Mouse (Mus musculus): Measurements from ENCODE around the gene Mccc2. TPM values are rescaled to one million over a fixed set of nuclear protein-coding genes. Genes with fewer than 3 reads are reported as not detected.
"Not testable (repeated sequence)": the region's sequence is repeated elsewhere in the genome, so short reads cannot be mapped to it uniquely, and the experiment has no call there.

Mccc2 gene
- polyA plus RNA-seq (2012; rRNA removed), result 17.7 and 19.0 TPM in 2 replicates

- TF ChIP-seq POLR2A (IDR thresholded peaks at IDR 0.05; ENCODE audit: borderline replicate concordance, extremely low read depth, low read depth, low read length) (peak; percentile 66; the same call in 1 of the 2 replicates), CTCF (IDR thresholded peaks at IDR 0.05; ENCODE audit: insufficient read depth, low read length) (no peak)
- H3K4me3 ChIP-seq (replicated peaks; ENCODE audit: extremely low read depth, low read depth, low read length), result peak within 1 kb of the TSS; percentile 87
- 3% methylated on average over 47 of the region's 47 CpGs for WGBS
- no peaks in the 10 kb centered on the region; the same call in none of the 2 replicates for H3K4me1 ChIP-seq (ENCODE audit: control insufficient read depth, insufficient read depth, low read length)
- peak; percentile 69 for DNase-seq
Measured at GRCm38 (mm10) chr13:100014906-100015895, at the start of gene Mccc2. Mccc2 (minus strand) TSS chr13:100015639.

GRCm38 (mm10) chr13:100063936-100064335, 48.5 kb upstream of the Mccc2 start:
- DNase-seq, result no peak
- no peak for TF ChIP-seq POLR2A (IDR thresholded peaks at IDR 0.05; ENCODE audit: borderline replicate concordance, extremely low read depth, low read depth, low read length)
- no peak for TF ChIP-seq CTCF (IDR thresholded peaks at IDR 0.05; ENCODE audit: insufficient read depth, low read length)
- 64% methylated on average over 3 of the region's 3 CpGs for WGBS
- Histone ChIP-seq H3K4me1 (ENCODE audit: control insufficient read depth, insufficient read depth, low read length) (no peaks in the 10 kb centered on the region), H3K4me3 (replicated peaks; ENCODE audit: extremely low read depth, low read depth, low read length) (no peak overlapping the region)

GRCm38 (mm10) chr13:100057738-100058137, 42.3 kb upstream of the Mccc2 start:
- WGBS, result 95% methylated on average over 8 of the region's 8 CpGs
- not testable (repeated sequence) for DNase-seq; H3K4me3 ChIP-seq (replicated peaks; ENCODE audit: extremely low read depth, low read depth, low read length); H3K4me1 ChIP-seq (ENCODE audit: control insufficient read depth, insufficient read depth, low read length)

GRCm38 (mm10) chr13:100026013-100026412, 10.6 kb upstream of the Mccc2 start:
- 90% methylated on average over 6 of the region's 6 CpGs for WGBS
- H3K4me3 ChIP-seq (replicated peaks; ENCODE audit: extremely low read depth, low read depth, low read length), result no peak overlapping the region
- no peak for TF ChIP-seq CTCF (IDR thresholded peaks at IDR 0.05; ENCODE audit: insufficient read depth, low read length)
- no peak for TF ChIP-seq POLR2A (IDR thresholded peaks at IDR 0.05; ENCODE audit: borderline replicate concordance, extremely low read depth, low read depth, low read length)
- DNase-seq, result no peak
- no peaks in the 10 kb centered on the region for H3K4me1 ChIP-seq (ENCODE audit: control insufficient read depth, insufficient read depth, low read length)

GRCm38 (mm10) chr13:100016891-100017290, 1.5 kb upstream of the Mccc2 start:
- 84% methylated on average over 9 of the region's 9 CpGs for WGBS
- no peak overlapping the region for H3K4me3 ChIP-seq (replicated peaks; ENCODE audit: extremely low read depth, low read depth, low read length)
- TF ChIP-seq POLR2A (IDR thresholded peaks at IDR 0.05; ENCODE audit: borderline replicate concordance, extremely low read depth, low read depth, low read length) (no peak), CTCF (IDR thresholded peaks at IDR 0.05; ENCODE audit: insufficient read depth, low read length) (no peak)
- DNase-seq, result no peak
- H3K4me1 ChIP-seq (ENCODE audit: control insufficient read depth, insufficient read depth, low read length), result no peaks in the 10 kb centered on the region; the same call in none of the 2 replicates

GRCm38 (mm10) chr13:100015937-100016336, 498 bp upstream of the Mccc2 start:
- no peak for DNase-seq
- 6% methylated on average over 8 of the region's 8 CpGs for WGBS
- no peaks in the 10 kb centered on the region; the same call in none of the 2 replicates for H3K4me1 ChIP-seq (ENCODE audit: control insufficient read depth, insufficient read depth, low read length)
- TF ChIP-seq CTCF (IDR thresholded peaks at IDR 0.05; ENCODE audit: insufficient read depth, low read length) (no peak), POLR2A (IDR thresholded peaks at IDR 0.05; ENCODE audit: borderline replicate concordance, extremely low read depth, low read depth, low read length) (no peak)
- peak overlapping the region; percentile 87 for H3K4me3 ChIP-seq (replicated peaks; ENCODE audit: extremely low read depth, low read depth, low read length)

GRCm38 (mm10) chr13:100005911-100006496, 9.4 kb downstream of the Mccc2 start:
- no peak for TF ChIP-seq CTCF (IDR thresholded peaks at IDR 0.05; ENCODE audit: insufficient read depth, low read length)
- TF ChIP-seq POLR2A (IDR thresholded peaks at IDR 0.05; ENCODE audit: borderline replicate concordance, extremely low read depth, low read depth, low read length), result no peak
- 70% methylated on average over 12 of the region's 12 CpGs for WGBS
- no peak overlapping the region for H3K4me3 ChIP-seq (replicated peaks; ENCODE audit: extremely low read depth, low read depth, low read length)
- DNase-seq, result no peak
- no peaks in the 10 kb centered on the region for H3K4me1 ChIP-seq (ENCODE audit: control insufficient read depth, insufficient read depth, low read length)

- H3K4me1 ChIP-seq (ENCODE audit: control insufficient read depth, insufficient read depth, low read length), result no peaks in the 10 kb centered on the region
Measured at GRCm38 (mm10) chr13:100001790-100002196, 13.6 kb downstream of the Mccc2 start.

GRCm38 (mm10) chr13:99999078-99999477, 16.4 kb downstream of the Mccc2 start:
- 83% methylated on average over 3 of the region's 3 CpGs for WGBS
- Histone ChIP-seq H3K4me3 (replicated peaks; ENCODE audit: extremely low read depth, low read depth, low read length) (no peak overlapping the region), H3K4me1 (ENCODE audit: control insufficient read depth, insufficient read depth, low read length) (no peaks in the 10 kb centered on the region)
- TF ChIP-seq CTCF (IDR thresholded peaks at IDR 0.05; ENCODE audit: insufficient read depth, low read length) (no peak), POLR2A (IDR thresholded peaks at IDR 0.05; ENCODE audit: borderline replicate concordance, extremely low read depth, low read depth, low read length) (no peak)
- no peak for DNase-seq

More at GRCm38 (mm10) chr13:100001790-100002196, 13.6 kb downstream of the Mccc2 start:
- WGBS, result 19% methylated on average over 5 of the region's 5 CpGs
- peak; percentile 89 for DNase-seq
- TF ChIP-seq POLR2A (IDR thresholded peaks at IDR 0.05; ENCODE audit: borderline replicate concordance, extremely low read depth, low read depth, low read length) (no peak), CTCF (IDR thresholded peaks at IDR 0.05; ENCODE audit: insufficient read depth, low read length) (peak; percentile 94)
- no peak overlapping the region for H3K4me3 ChIP-seq (replicated peaks; ENCODE audit: extremely low read depth, low read depth, low read length)

Data from lung, adult 2 months (tissue).